Mouse (Mus musculus): ENCODE measurements around the gene Col5a1. TPM values are rescaled to one million over a fixed set of nuclear protein-coding genes. Genes with fewer than 3 reads are reported as not detected.

The Col5a1 gene
- polyA plus RNA-seq, 1 experiment from 2014 or later, result 12.2 TPM

- DNase-seq (ENCODE audit: low spot score), result no peak
Measured at GRCm38 (mm10) chr2:28032469-28032868, 146.2 kb downstream of the Col5a1 start.

DNA sequence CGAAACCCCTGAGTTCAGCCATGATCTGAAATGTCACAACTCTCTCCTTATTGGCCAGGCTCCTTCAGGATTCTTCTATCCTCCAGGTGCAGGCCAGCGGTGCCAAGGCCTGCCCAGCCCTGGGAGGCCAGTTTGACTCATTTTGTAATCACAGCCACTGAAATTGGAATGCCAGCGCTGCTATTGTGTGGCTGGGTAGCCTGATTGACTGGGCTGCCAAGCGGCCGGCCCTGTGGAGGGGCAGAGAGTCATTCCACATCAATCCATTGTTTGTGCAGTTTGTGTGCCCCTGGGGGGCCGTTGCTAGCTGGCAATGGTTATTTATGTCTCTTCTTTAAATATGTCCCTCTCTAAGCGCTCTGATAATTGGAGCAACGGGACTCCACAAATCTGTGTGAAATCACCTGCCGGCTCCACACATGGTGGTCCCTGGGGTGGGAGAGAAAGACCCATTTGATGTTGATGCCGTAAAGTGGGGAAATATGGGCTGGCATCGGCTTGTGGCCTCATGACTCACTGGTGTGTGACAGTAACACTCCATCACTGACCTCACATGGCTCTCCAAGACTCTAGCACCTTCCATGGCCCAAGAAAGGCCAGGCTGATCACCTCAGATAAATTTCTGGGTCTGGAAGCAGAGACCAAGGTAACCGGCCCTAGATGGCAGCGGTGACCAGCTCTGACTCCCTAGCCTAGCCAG, 147.9 kb downstream of the Col5a1 start:
- no peak for DNase-seq (ENCODE audit: low spot score)

DNA sequence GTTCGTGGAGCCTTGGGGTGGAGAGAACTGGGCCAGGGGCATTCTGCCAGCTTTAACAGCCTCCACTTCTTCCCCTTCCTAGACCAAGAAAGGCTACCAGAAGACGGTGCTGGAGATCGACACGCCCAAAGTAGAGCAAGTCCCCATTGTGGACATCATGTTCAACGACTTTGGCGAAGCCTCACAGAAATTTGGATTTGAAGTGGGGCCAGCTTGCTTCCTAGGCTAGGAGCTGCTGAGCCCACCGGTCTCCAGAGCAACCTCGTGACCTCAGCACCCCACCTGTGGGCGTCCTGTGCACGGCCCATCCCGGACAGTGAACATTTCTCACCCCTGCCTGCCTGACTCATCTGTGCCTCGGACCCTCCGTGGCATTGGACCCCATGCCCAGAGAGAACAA, 150.6 kb downstream of the Col5a1 start:
- no peak for DNase-seq (ENCODE audit: low spot score)

- no peak for DNase-seq (ENCODE audit: low spot score)
Measured at GRCm38 (mm10) chr2:28037505-28038390, 151.5 kb downstream of the Col5a1 start.

DNA sequence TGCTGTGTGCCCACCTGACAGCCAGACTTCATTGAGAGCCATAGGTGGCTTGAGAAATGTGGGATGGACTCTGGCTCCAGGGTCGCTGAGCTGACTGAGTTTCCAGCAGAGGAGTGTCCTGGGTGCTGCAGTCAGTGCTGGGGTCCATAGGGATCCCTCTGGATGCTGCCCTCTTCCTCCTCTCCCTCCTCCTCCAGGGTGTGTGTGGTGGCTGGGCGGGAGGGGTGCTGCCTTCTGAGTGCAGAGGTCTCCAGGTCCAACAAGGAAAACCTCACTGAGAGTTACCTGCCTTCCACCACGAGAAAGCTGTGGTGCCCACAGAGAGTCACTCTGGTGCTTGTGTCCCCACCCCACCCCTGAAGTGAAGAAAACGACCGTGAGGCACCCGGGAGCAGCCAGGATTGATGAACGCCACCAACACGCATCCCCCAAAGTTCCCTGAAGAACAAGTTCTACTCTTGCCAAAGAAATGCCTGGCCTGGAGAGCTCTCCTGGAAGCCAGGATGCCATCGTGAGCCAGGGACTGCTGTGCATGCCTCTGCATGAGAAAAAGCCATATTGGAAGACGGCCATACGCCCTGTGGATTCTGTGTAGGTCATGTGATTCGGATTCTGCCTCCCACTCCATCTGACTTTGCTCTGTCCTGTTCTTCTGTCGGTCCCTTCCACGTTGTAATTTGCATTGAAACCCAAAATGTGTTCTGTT, 152.3 kb downstream of the Col5a1 start:
- no peak for DNase-seq (ENCODE audit: low spot score)

DNA sequence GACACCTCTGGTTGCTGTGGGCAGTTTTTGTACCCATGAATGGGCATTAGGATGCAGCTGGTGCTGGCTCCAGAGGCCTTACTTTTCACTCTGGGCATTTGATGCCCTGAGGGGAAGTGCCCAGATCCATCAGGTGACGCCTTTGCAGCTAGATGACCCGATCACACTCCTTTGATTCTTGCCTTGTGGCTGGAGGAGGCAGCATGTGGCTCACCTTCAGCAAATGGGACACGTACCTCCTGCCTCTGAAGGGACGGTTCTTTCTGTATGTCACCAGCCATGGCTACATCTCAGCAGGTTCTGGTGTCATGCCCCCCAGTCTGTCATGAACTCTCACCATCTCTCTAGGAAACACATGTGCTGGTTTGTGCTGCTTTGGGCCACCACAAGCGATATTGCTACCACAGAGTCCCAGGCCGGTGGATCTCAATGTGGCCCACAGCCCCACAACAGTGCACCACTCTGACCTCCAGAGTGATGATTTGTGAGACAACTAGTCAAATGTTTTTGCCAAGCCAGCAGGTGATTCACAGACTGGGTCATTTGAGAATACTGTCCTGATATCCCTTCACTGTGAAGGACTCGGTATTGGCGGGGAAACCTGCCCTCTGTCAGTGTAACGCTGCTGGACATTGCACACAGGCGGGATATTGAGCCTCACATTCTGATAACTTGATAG, 153.6 kb downstream of the Col5a1 start:
- DNase-seq (ENCODE audit: low spot score), result no peak

GRCm38 (mm10) chr2:28040466-28040865, 154.2 kb downstream of the Col5a1 start:
- DNase-seq (ENCODE audit: low spot score), result no peak

- no peak for DNase-seq (ENCODE audit: low spot score)
Measured at GRCm38 (mm10) chr2:28044920-28045598, 158.8 kb downstream of the Col5a1 start.

GRCm38 (mm10) chr2:28046311-28046710, 160.1 kb downstream of the Col5a1 start:
- no peak for DNase-seq (ENCODE audit: low spot score)

DNA sequence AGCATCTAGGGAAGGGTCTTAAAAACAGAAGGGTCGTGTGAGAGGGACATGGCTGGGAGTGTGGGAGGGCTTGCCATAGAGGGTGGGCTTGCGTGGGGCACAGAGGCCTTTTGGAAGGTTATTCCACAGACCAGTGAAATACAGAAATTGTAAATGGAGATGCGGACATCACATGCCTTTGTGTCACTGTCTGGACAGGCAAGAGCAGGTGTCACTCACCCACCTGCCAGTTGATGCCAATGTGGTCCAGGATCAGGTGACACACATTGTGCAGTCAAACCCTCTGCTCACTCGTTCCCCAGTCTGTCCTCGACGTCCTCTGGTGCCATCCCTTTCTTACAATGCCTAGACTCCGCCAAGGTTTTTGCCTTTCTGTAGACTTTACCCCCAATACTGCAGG, 160.9 kb downstream of the Col5a1 start:
- no peak for DNase-seq (ENCODE audit: low spot score)

DNA sequence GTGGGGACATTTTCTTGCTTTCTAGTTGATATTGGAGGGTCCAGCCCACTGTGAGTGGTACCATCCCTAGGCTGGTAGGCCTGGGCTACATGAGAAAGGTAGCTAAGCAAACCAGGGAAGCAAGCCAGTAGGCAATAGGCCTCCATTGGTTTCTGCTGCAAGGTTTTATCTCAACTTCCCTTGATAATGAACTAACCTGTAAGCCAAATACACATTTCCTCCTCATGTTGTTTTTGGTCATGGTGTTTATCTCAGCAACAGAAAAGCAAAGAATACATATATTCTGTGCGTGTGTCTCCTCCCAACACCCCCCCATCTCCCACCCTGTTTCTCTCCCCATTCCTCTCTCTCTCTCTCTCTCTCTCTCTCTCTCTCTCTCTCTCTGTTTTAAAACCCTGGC, 173.7 kb downstream of the Col5a1 start:
- no peak for DNase-seq (ENCODE audit: low spot score)

DNA sequence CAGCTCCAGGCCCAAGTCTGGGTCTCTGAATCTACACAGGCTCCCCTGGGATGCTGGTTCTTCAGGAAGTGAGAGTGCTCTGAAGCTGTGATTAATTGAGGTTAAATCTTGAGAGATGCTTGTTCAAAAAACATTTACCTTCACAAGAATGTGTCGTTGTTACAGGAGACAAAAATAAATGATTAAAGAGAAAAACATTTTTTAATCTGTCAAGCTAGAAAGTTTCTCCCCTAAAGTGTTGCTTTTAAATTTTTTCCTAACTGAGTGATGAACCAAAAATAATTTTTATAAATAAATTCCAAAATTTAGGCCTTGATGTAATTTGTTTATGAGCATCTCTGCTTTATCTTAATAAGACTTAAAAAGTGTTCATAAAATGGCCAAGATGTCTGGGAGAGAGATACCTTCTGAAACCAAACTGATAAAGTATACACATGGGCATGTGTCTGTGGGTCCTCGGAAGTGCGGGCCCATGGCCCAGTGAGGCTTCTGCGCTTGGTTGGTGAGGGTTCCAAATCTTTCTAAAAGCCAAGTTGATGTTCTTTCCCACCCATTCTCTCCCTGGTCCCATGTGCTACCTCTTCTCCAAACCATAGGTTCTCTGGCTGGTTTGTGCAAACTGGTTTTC, 177.6 kb downstream of the Col5a1 start:
- DNase-seq (ENCODE audit: low spot score), result no peak

- DNase-seq (ENCODE audit: low spot score), result no peak
Measured at GRCm38 (mm10) chr2:28064339-28065080, 178.3 kb downstream of the Col5a1 start.

DNA sequence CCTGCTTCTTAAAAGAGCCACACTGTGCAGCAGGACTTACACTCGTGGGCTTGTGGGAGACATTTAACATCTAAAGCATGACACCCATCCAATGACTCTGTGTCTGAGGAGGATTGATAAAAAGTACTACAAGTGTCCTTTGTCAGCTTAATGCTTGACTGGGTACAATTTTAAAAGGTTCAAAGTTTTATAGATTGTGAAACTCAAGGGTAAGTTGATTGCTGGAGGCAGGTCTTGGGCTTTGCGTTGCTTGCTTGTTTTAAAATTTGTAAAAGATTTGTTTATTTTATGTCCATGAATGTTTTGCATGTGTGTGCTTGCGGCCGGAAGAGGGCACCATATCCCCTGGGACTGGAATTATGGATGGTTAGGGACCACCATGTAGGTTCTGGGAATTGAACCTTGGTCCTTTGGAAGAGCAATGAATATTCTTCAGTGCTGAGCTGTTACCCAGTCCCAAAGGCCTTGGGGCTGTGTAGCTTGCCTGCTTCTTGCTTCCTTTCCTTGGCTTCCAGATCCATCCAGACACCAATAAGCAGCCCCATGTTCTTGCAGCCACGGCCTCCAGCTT, 178.9 kb downstream of the Col5a1 start:
- DNase-seq (ENCODE audit: low spot score), result no peak

DNA sequence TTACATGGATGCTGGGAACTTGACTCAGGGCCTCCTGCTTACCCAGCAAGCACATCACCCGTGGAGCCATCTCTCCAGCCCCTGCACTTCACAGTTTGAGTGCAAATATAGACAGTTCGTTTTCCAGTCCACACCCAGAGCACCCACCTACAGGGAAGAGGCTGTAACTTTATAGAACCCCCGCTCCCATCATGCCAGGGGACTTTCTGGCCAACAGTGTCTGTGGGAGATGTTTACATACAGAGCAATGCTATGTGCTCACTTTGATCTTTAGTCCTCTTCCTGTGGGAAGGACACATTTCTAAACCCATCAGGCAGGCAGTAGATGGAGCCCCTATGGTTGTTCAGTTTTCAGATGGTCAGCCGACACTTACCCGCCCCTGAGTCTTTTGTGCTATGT, 180.5 kb downstream of the Col5a1 start:
- DNase-seq (ENCODE audit: low spot score), result no peak

- no peak for DNase-seq (ENCODE audit: low spot score)
Measured at GRCm38 (mm10) chr2:28067175-28067574, 180.9 kb downstream of the Col5a1 start.

- DNase-seq (ENCODE audit: low spot score), result no peak
Measured at GRCm38 (mm10) chr2:28067821-28068536, 181.8 kb downstream of the Col5a1 start.

- no peak for DNase-seq (ENCODE audit: low spot score)
Measured at GRCm38 (mm10) chr2:28068537-28068878, 182.3 kb downstream of the Col5a1 start.
